Mouse (Mus musculus): ENCODE measurements around the gene Lefty2.

Lefty2 gene

GRCm38 (mm10) chr1:180892808-180893207 lies at the start of gene Lefty2:
TSS of gene Lefty2 (plus strand) at chr1:180893108.
- in situ Hi-C loops (cut with MboI; ENCODE audit: low sequenced_read_pairs), result no loop called here

- in situ Hi-C loops (cut with MboI; ENCODE audit: low sequenced_read_pairs), result no loop called here
These were observed 44.8 kb upstream of the Lefty2 start for GRCm38 (mm10) chr1:180848114-180848510.

GRCm38 (mm10) chr1:180848511-180849241 lies 44.2 kb upstream of the Lefty2 start:
- in situ Hi-C loops (cut with MboI; ENCODE audit: low sequenced_read_pairs), result no loop called here

GRCm38 (mm10) chr1:180849701-180850301 lies 43.1 kb upstream of the Lefty2 start:
- in situ Hi-C loops (cut with MboI; ENCODE audit: low sequenced_read_pairs), result no loop called here

GRCm38 (mm10) chr1:180850316-180851270 lies 42.3 kb upstream of the Lefty2 start, which contains the start of gene Sde2:
TSS of gene Sde2 (plus strand) at chr1:180851127.
- in situ Hi-C loops (cut with MboI; ENCODE audit: low sequenced_read_pairs), result no loop called here

GRCm38 (mm10) chr1:180858763-180859162 lies 34.1 kb upstream of the Lefty2 start:
- in situ Hi-C loops (cut with MboI; ENCODE audit: low sequenced_read_pairs), result no loop called here

- in situ Hi-C loops (cut with MboI; ENCODE audit: low sequenced_read_pairs), result no loop called here
These were observed 32.9 kb upstream of the Lefty2 start for GRCm38 (mm10) chr1:180860030-180860429.

- in situ Hi-C loops (cut with MboI; ENCODE audit: low sequenced_read_pairs), result no loop called here
These were observed 29.3 kb upstream of the Lefty2 start for GRCm38 (mm10) chr1:180863606-180864005.

GRCm38 (mm10) chr1:180866001-180866400 lies 26.9 kb upstream of the Lefty2 start:
- in situ Hi-C loops (cut with MboI; ENCODE audit: low sequenced_read_pairs), result no loop called here

- in situ Hi-C loops (cut with MboI; ENCODE audit: low sequenced_read_pairs), result no loop called here
These were observed 22.7 kb upstream of the Lefty2 start for GRCm38 (mm10) chr1:180870122-180870650.

GRCm38 (mm10) chr1:180873861-180874484 lies 18.9 kb upstream of the Lefty2 start:
- in situ Hi-C loops (cut with MboI; ENCODE audit: low sequenced_read_pairs), result no loop called here

- in situ Hi-C loops (cut with MboI; ENCODE audit: low sequenced_read_pairs), result no loop called here
These were observed 18.3 kb upstream of the Lefty2 start for GRCm38 (mm10) chr1:180874615-180875014.

- in situ Hi-C loops (cut with MboI; ENCODE audit: low sequenced_read_pairs), result no loop called here
These were observed 17.8 kb upstream of the Lefty2 start for GRCm38 (mm10) chr1:180875126-180875525.

GRCm38 (mm10) chr1:180877466-180877865 lies 15.4 kb upstream of the Lefty2 start:
- in situ Hi-C loops (cut with MboI; ENCODE audit: low sequenced_read_pairs), result no loop called here

GRCm38 (mm10) chr1:180881768-180882167 lies 11.1 kb upstream of the Lefty2 start:
- in situ Hi-C loops (cut with MboI; ENCODE audit: low sequenced_read_pairs), result no loop called here

GRCm38 (mm10) chr1:180883731-180884130 lies 9.2 kb upstream of the Lefty2 start:
- in situ Hi-C loops (cut with MboI; ENCODE audit: low sequenced_read_pairs), result no loop called here

- in situ Hi-C loops (cut with MboI; ENCODE audit: low sequenced_read_pairs), result no loop called here
These were observed 8.4 kb upstream of the Lefty2 start for GRCm38 (mm10) chr1:180884484-180884883.

- in situ Hi-C loops (cut with MboI; ENCODE audit: low sequenced_read_pairs), result no loop called here
These were observed 4.3 kb upstream of the Lefty2 start for GRCm38 (mm10) chr1:180888556-180889042.

GRCm38 (mm10) chr1:180889172-180889571 lies 3.7 kb upstream of the Lefty2 start:
- in situ Hi-C loops (cut with MboI; ENCODE audit: low sequenced_read_pairs), result no loop called here

- in situ Hi-C loops (cut with MboI; ENCODE audit: low sequenced_read_pairs), result no loop called here
These were observed 3.1 kb upstream of the Lefty2 start for GRCm38 (mm10) chr1:180889841-180890240.
